Mouse (Mus musculus) heart, adult 18-20 months (tissue): Measurements from ENCODE around the gene 1500009C09Rik. TPM values are rescaled to one million over a fixed set of nuclear protein-coding genes. Genes with fewer than 3 reads are reported as not detected.
A peak's percentile ranks its signal among the peaks of the same experiment; 100 is the strongest.

Experiments
- DNase-seq, 2 experiments: peaks; one replicate each; pipeline ENCODE4 v3.0.0; 2021 to 2022; ENCODE audit warnings: mixed read lengths in 1 of 2
- total RNA-seq, 2 experiments: library from RNA; stranded (reverse); gene quantifications; 2 replicates each; pipeline ENCODE4 v1.2.3; 2021

Gene 1500009C09Rik
- total RNA-seq, 2 experiments from 2014 or later, result not detected

DNA sequence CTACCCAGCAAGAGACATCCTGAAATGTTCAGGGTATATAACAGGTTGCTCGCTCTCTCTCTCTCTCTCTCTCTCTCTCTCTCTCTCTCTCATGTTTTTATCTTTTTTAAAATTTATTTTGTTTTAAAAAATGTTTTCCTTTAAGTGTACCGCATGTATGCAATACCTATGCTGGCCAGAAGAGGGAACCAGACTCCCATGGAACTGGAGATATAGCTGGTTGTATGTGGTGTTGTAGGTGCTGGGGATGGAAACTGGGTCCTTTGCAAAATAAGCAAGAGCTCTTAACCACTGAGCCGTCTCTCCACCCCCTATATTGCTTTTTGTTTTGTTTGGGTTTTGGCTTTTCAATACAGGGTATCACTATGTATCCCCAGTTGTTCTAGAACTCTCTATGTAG lies 618 bp upstream of the 1500009C09Rik start:
- no peak for DNase-seq

DNA sequence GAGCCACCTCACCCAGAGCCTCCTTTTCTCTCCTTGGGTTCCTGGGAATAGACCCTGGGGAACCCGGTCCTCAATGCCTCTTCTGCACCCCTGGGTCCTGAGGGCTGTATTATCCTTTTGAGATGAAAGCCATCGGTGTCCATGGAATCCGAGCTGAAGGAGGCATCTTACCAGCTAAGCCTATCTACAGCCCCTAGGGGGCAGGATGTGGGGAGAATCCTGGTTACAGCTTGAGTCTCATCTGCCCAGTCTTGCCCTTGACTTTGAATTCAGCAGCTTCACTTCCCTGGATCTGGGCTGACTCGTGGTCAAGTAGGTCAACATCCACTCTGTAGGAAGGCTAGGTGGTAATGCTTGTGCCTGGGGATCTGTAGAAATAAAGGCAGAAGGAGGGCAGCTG lies 3.1 kb downstream of the 1500009C09Rik start:
- DNase-seq, result no peak

DNA sequence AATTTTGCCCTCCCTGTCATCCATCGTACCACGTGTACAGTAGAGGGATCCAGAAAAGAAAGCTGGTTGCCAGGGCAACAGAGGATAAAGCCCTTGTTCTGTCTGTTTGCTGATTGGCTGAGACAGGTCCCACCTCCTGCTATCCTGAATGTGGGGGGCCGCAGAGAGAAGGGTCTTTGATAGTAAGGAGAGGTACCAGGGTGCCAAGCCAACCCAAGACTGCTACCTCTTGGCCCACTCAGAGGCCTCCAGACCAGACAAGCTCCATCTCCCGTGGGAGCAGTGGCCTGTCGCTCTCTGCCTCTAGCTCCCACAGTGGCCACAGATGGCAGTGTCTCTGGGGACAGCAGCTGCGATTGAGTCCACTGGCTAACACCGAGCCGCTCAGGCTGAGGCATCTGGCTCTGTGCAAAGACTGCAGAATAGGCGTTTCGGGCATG lies 3.8 kb downstream of the 1500009C09Rik start:
- DNase-seq, result no peak

DNA sequence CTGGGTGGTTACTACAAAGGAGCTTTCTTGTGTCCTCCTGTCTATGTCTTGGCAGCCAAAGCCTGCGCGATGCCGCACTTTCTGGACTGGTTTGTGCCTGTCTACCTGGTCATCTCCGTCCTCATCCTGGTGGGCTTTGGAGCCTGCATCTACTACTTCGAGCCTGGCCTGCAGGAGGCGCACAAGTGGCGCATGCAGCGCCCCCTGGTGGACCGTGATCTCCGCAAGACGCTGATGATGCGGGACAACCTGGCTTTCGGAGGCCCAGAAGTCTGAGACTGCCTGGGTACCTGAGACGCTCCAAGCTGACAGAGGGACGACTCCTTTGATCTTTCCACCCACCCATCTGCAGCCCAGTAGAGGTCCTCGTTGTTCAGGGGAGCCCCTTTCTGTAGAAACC lies 7.3 kb downstream of the 1500009C09Rik start:
- peak; percentile 13 to 49 for DNase-seq

DNA sequence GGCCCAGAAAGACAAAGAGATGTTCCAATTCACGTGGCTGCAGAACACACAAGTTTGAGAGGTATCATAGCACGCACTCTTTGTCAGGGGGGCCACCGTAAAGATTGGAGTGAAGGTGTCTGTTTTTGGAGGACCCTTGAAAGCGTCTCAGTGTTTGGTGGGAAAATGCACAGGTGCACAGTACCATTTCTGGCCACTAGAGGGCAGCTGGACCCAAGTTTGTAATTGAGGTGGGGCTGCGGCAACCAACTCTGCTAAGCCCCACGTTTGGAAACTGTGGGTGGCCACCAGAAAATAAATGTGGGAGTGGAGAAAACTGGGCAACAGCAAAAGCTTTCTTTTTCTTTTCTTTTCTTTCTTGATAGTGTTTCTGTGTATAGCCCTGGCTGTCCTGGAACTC lies 14.2 kb downstream of the 1500009C09Rik start:
- DNase-seq, result peak; percentile 40 to 86

DNA sequence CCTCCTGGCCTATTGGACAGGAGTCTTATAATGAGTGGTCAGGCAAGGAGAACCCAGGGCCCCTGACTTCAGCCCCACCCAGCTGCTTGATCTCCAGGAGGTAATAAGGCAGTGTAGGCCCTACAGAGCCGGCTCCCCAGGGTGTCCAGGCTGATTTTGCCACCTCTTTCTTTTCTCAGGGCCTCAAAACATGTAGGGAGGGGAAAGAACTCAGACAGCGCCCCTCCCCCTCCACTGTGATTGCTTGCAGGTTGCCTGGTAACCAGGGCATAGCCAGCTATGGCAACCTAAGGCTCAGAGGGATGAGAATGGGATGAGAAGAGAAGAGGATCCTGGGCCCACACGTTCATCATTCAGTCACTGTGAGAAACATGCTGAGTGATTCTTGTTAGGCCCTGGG lies 16.0 kb downstream of the 1500009C09Rik start:
- no peak for DNase-seq

DNA sequence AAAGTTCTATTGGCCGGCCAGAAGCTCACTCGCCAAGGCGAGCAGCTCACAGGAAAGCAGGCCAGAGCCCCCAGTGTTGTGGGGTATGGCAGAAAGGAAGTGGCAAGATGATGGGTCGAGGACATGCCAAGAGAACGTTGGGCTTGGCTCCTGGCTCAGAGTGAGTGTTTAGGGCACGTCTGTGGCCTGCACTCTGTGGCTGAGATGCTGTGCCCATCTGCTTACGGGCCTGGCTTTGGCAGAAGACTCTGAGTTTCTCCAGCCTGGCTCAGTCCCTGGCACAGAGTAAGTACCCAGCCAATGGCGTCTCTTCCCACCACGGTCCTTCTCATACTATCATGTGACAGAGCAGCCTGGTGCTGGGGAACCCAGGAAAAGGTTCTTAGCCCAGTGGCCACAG lies 16.6 kb downstream of the 1500009C09Rik start:
- no peak for DNase-seq

DNA sequence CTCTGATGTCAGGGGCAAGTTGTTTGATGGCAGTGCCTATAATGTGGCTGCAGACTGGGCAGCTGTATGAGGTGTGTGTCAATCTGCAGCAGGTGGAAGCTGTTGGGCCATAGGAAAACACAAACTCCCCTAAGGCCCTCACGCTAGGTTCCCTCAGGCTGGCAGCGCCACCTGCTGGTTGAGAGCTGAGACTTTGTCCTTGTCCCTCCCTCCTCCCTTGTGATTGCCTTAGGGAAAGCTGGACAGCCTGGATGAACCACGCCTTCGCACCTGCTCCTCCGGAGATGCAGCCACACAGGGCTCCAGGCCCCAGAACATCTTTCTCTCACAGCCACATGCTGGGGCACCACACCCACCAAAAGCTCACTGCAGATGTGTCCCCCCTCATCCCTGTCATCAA lies 19.0 kb downstream of the 1500009C09Rik start:
- peak; percentile 20 to 72 for DNase-seq

DNA sequence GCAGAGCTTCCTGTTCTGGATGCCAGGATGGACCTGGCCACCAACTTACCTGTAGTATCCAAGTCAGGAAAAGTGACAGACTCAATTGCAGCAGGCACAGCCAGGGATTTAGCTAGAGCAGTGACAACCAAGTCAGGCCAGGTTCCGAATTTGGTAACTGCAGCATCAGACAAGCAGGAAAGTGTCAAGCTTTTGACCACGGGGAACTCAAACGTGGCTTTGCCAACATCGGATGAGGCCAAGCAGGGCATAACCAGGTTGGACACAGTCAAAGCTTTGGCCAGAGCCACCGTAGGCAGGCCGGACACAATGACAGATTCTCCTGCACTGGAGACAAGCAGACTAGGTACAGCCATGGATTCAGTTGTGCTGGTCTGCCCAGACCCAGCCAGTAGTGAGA lies 20.1 kb downstream of the 1500009C09Rik start:
- no peak for DNase-seq

DNA sequence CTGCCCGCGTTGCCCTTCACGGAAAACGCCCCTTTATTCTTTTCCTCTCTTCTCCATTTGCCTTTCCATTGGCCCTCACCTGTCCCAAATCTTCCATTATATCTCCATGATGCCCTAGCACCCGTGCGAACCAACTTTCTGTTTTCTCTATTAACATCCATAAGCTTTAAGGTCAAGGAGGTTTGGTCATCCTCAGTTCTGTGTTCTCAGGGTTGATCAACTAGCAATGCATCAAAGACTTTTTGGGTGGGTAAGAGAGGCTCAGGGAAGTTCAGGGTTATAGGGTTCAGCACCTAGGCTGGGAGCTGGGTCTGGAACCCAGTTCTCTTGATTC lies 22.4 kb downstream of the 1500009C09Rik start, which contains the start of gene Sept3:
TSS of gene Sept3 (plus strand) at position 301 of the 334 bp plus-strand sequence.
- no peak for DNase-seq

DNA sequence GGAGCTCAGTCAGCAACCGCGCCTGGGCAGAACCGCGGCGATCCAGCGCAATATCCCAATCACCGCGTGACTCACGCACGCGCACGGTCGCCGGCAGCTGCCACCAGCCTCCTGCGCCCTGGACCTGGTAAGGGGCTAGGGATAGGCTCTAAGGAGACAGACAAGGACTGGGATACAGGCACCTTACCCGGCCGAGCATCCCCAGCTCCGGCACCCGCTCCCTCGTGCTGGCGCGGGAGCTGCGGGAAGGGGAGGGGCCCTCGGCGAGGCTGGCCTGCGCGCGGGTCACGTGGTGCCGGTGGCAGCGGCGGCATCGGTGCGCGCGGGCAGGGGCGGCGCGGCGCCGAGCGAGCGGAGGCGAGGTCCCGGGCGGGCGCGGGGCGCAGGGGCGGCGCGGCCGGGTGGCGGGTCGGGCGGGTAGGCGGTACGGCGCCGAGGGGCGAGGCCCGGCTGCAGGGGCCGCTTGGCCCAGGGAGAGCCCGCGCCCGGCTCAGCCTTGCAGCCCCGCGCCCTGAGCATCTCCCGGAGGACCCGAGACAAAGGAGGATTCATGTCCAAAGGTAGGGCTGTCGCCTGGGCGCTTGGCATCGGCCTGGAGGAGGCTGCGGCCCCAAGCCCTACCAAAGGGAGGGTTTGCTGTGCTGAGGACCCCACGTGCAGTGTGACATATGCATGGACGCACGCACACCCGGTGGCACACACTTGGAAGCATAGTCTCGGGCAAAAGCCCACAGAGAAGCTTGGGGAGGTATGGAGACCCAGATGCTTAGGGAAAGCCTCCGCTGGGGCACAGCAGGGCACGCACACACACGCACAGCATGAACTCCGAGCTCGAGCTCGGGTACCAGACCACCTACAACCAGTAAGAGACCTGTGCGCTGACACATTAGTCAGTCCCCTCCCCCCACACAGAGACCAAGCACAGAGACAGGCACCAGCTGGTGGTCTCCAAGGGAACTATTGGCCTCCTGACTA lies 23.0 kb downstream of the 1500009C09Rik start:
- DNase-seq, result no peak

DNA sequence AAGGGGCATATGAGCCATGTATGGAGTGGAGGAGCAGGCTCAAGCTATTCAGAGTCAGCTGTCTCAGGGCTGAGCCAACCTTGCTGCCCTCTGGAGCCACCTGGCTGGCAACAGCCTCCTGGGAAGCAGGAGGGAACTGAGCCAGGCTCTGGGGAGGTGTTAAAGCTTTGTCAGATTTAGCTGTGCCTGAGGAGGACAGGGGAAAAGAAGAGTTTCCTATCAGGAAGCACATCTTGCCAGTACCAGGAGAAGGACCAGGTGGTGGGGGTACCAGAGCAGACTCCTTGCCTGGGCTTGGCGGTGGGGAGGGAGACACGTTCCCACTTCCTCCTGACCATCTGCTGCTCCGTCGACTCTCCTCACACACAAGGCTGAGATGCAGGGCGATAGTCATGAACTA lies 25.4 kb downstream of the 1500009C09Rik start:
- DNase-seq, result no peak

DNA sequence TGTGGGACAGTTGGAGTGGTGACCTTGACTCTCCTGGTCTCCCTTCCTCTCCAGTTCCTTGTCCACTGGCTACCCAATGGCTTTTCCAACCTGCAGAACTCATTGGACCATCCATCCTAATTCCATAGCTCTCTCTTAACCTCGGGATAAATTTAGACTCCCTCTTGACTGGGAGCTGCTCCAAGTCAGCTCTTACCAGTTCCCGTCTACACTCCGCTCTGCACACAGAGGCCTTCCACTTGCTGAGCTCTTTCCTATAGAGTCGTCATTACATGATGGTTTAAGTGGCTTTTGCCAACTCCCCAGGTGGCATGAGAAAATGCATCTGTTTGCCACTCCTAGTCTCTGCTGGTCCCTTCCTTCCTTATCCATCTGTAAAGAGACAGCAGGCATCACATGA lies 28.4 kb downstream of the 1500009C09Rik start:
- DNase-seq, result peak in 1 of 2 experiments; percentile 14

DNA sequence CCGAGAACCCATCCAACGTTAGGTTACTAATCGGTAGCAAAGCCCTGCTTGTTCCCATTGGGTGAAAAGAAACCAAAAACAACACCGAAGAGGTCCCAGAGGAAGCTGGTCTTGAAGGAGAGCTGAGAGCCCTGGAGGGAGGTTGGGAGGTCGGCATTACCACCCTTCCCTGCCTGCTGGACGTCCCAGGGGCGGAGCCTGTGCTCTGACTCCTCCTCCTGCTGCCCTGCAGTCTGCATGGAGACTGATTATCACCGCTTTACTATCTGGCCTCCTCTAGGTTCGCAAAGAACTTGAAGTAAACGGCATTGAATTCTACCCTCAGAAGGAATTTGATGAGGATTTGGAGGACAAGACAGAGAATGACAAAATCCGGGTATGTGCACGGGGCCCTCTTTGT lies 34.0 kb downstream of the 1500009C09Rik start:
- DNase-seq, result no peak

DNA sequence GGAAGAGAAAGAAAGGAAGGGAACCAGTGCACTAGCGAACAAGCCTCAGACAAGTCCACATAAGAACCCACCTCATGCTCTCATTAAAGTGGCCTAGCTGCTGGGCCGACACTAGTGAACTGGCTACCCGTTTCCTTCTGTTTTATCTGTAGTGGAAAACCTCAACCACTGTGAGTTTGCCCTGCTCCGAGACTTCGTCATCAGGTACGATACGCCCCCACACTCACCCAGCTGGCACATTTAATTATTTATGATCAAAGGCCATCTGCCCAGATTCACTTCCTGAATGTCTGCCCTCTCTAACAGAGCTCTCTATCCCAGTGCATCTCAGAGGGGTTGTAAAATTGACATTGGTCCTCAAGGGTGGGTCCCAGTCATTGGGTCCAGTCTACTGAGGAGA lies 38.1 kb downstream of the 1500009C09Rik start:
- DNase-seq, result no peak

DNA sequence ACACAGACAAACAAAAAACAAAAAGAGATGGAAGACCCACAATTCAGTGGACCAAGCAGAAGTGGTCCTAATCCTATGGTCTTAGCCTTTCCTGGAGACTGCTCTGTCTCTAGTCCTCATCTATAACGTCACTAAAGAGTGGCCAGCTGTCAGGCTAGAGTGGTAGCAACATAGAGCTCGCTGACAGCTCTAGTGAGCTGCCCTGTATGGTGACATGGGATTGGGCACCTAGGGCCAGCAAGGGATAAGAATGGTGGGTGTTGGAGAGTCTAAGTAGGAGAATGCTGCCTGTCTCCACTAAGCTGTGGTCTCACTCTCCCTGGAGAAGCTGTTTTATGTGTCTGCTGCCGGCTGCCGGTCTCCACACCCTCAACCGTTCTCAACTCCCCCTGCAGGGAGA lies 40.7 kb downstream of the 1500009C09Rik start:
- DNase-seq, result no peak

DNA sequence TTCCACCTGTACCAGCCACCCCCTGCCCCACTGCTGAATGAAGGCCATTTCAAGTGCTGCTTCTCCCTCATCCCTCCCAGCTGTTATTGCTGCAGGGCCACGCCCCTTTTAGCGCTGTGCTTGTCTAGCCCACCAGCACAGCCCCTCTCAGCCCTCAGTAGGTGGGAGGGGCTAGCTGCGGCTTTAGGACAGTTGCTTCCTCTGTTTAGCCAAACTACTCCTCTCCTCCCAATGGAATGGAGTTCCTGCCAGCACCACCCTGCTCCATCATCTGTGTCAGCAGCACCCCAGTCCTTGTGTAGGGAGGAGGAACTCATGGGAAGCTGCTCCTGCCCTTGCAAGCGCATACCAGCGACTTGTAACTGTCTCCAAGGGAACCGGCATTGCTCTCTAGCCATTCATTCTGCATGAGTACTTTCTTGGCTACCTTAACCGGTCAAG lies 41.1 kb downstream of the 1500009C09Rik start:
- no peak for DNase-seq

DNA sequence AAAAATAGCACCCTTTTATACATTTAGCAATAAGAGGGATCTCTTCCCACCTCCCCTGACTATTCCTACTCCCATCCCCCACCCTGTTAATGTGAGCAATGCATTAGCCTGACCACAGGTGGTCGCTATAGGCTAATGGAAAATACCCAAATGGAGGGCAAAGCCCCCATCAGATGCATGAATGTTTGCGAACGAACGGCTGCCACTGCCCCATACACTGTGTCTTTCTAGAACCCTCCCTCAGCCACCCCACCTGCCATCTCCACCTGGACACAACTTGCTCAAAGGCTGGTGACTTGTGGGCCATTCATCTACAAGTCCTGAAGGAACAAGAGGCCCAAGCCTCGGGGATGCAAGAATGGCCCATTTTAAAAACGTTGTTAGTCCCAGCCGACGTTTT lies 41.9 kb downstream of the 1500009C09Rik start:
- DNase-seq, result peak in 1 of 2 experiments; percentile 14

DNA sequence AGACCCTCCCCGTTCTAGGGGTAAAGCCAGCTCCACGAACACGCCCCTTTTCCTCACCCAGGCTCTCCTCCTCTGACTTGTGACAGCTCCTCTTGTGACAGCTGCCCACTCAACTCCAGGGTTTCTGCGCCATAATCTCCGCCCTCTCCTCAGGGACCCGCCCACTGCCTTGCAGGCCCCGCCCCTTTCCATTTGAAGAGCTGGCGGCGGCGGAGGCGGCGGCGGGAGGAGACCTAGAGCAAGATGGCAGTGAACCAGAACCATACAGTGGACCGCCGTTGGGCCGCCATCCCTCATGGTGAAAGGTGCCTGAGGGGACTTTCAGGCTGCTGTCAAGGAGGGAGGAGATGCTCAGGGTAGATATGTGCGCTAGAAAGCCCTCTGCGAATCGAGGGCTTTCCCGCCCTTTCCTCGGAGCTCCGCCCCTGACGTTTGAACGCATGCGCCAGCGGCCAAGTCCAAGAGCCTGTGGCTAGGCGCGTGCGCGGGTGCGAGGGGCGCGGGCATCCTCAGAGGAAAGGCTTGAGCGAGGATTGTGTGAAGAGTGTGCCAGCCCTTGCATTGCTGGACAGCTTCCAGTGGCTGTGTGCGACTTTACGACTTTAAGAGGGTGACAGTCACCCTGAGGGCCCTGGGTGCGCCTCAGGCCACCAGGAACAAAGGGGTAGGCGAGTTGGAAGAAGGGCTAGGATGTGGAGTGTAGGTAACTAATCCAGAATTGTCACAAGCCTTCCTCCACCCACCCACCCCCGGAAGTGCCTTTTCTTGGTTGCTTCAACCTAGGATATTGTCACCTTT lies 46.8 kb downstream of the 1500009C09Rik start, which contains the start of gene Wbp2nl:
TSS of gene Wbp2nl (plus strand) at position 191 of the 798 bp plus-strand sequence.
- no peak for DNase-seq

DNA sequence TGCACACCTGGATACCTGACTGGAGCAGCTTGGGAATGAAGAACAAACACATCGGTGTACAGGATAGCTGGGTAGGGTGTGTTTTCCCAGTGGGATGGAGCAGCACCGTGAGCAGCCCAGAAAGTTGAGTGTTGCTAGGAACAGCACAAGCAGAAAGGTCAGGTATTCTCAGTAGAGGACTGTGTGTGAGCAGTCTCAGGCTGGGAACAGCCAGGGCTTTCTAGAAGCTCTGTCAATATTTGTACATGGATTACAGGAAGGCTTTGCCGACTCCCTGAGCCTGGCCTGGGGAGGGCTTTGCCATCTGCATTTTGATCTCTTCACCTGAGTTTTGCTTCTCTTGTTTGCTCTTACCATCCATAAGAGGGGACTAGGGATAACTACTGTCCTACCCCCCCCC lies 54.9 kb downstream of the 1500009C09Rik start:
- DNase-seq, result no peak

DNA sequence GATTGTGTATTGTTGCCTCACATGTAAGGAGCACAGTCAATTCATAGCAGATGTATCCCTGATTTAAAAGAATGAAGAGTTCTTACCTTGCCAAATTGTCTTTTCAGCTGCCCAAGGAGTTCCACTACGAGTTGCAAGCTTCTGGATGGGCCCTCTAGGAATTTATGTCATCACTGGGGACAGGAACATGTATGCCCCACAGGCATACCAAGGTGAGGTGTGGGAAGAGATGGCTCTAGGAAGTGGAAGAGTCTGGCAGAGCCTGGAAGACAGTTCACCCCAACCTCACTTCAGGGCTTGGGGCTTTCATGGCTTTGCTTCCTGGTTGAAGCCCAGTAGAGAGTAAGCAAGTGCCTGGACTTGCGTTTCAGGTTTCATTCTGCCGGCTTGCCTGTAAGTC lies 56.2 kb downstream of the 1500009C09Rik start:
- DNase-seq, result no peak
